Mouse (Mus musculus): ENCODE data around the gene Pld6. TPM values are rescaled to one million over a fixed set of nuclear protein-coding genes. Genes with fewer than 3 reads are reported as not detected.

The Pld6 gene
- polyA plus RNA-seq (2012): 4.1 and 4.4 TPM in 2 replicates

DNA sequence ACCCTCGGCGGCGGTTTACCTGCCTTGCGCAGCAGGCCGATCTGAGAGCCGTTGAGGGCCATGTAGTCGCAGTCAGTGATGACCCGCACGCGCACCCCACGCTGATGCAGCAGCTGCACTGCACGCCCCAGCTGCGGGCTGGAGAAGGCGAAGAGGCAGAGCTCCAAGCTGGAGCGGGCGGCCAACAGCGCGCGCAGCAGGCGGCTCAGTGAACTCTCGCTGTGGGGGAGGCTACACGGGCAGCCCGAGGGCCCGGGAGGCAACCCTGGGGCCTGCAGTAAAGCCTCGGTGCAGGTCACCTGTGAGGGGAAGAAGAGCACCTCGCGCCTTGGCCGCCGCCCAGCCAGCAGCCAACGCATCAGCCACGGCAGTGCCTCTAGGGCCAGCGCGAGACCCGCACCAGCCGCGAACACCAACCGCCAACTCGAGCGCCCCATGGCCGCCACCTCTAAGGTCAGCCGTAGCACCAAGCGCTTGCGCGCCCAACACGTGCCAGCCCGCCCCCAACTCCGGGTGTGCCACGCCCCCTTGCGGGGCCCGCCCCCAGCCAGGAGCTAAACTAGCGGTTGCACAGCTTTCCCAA, at the start of gene Pld6:
Gene Pld6, minus strand, starts transcription at position 447 of the 583 bp plus-strand sequence.

DNA sequence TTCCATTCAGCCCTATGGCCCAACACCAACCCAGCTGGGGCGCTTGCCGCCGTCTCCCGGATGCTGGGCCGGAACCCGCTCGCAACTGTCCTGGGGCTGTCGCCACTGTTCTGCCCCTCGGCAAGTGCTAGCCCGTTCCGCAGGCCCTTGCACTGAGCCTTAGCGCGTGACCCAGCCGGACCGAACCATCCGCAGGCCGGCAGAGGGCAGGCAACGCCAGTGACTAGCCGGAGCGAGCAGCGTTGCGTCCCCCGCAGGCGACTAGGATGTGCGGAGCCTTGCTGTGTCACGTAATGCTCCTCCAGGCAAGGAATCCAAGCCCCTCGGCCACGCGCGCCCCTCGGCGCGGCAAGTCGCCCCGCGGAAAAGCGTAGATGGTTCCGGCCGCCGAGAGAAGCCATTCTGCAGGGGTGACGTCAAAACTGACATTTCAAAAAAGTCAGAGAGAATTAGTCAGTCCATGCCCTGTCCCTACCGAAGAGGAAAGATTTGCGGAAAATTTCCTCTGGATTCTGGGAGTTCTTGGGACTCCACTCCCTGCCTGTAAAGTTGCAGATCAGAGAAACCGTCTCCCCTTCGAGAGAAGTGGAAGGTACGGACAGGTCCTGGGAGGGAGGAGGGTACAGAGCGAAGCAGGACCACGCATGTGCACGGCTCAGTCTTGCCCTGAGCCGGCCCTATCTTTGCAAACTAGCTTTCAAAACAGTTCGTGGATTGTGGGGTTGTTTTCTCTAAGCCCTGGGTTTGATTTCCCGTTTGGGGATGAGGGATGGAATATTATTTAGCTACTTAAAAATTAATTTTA, 22.4 kb upstream of the Pld6 start, which contains the start of gene Flcn:
Gene Flcn, minus strand, starts transcription at position 347 of the 805 bp plus-strand sequence.

Other genes with a start within 250 kb of the Pld6 start
- gene Nlrp3, start 246.1 kb downstream of the Pld6 start, polyA plus RNA-seq (2012): 6.3 and 9.5 TPM in 2 replicates
- not detected in 2 replicates for gene Olfr222, start 211.4 kb downstream of the Pld6 start, polyA plus RNA-seq (2012)
- not detected in 2 replicates for gene Olfr223, start 194.4 kb downstream of the Pld6 start, polyA plus RNA-seq (2012)
- gene Mprip, start 126.3 kb downstream of the Pld6 start, polyA plus RNA-seq (2012): 64.6 and 83.2 TPM in 2 replicates
- 22.4 and 27.6 TPM in 2 replicates for gene Flcn, start 22.4 kb upstream of the Pld6 start, polyA plus RNA-seq (2012)
- gene Nt5m, start 51.8 kb upstream of the Pld6 start, polyA plus RNA-seq (2012): 14.7 and 17.8 TPM in 2 replicates
- 10.3 and 13.3 TPM in 2 replicates for gene Cops3, start 52.2 kb upstream of the Pld6 start, polyA plus RNA-seq (2012)
- 47.5 and 51.4 TPM in 2 replicates for gene Med9, start 160.6 kb upstream of the Pld6 start, polyA plus RNA-seq (2012)
- gene Rasd1, start 177.3 kb upstream of the Pld6 start, polyA plus RNA-seq (2012): 1.9 and 2.1 TPM in 2 replicates

Measured in megakaryocyte-erythroid progenitor cell, adult 5 weeks (primary cell).